Mouse (Mus musculus): ENCODE data around the gene Dusp5.
A peak's percentile ranks its signal among the peaks of the same experiment; 100 is the strongest.

Dusp5 gene

DNA sequence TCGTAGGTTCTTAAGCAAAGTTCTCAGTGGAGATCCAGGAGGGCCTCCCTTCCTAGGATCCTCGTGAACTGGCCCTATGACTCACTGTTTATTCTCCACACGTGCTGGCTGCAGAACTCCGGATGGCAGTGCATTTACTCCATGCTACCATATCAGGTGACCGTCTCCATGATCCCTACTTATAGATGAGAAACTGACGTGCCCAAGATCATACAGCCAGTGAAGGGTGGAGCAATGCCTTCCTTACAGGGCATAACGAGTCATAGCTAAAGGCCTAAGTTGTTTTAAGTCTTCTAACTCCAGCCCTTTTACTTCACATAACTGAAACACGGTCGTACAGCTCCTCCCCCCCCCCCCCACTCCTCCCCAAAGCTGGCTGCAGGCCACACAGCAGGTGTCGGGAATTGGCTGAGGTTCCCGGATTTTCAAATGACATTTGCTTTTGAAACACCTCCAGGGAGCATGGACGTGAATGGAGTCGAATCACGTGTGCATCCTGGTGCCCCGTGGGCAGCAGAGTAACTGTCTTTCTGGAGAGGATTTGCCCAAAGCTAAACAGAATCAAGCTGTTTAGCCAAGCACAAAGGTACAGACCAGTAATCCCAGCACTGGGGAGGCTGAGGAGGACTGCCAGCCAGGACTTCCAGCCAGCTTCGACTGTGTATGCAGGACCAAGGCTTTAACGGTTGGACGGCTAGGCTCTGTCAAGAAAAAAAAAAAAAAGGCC, 11.4 kb upstream of the Dusp5 start:
- no peak for DNase-seq (ENCODE audit: low read depth in 1 of 2, low spot score in 2 of 2)

DNA sequence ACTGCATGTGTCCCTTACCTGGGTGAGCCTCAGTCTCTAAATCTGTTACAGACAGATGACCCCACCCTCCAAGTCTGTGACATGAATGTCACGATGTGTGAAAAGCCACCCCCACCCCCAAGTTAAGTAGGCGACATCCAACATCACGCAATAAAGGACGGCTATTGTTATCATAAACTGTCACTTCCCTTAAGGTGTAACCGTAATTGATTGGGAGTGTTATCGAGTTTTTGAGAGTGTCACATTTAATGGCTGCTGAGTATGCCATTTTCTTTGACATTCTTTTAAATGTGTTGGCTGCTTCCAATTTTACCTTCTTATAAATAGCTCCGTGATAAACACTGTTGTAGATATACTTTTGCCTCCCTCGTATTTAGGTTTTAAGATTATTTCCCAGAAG, 9.4 kb upstream of the Dusp5 start:
- no peak for DNase-seq (ENCODE audit: low read depth in 1 of 2, low spot score in 2 of 2)

DNA sequence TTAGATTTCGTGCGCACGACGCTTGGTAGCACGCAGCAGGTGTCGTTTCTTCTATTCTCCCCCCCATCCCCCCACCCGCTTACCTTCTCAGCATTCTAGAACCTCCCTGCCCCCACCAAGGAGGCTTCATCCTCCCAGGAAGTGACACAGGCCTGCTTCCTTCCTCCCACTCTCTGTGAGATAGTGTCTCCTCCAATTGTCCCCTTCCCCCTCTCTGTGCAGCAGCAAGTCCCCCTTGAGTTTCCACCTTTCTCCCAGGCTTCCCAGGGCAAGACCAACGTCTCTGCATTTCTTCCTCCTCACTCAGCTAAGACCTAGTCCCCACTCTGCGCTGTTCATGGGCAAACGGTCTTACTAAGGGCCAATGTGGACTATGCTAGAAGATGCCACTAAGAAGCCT, 8.9 kb upstream of the Dusp5 start:
- no peak for DNase-seq (ENCODE audit: low read depth in 1 of 2, low spot score in 2 of 2)

DNA sequence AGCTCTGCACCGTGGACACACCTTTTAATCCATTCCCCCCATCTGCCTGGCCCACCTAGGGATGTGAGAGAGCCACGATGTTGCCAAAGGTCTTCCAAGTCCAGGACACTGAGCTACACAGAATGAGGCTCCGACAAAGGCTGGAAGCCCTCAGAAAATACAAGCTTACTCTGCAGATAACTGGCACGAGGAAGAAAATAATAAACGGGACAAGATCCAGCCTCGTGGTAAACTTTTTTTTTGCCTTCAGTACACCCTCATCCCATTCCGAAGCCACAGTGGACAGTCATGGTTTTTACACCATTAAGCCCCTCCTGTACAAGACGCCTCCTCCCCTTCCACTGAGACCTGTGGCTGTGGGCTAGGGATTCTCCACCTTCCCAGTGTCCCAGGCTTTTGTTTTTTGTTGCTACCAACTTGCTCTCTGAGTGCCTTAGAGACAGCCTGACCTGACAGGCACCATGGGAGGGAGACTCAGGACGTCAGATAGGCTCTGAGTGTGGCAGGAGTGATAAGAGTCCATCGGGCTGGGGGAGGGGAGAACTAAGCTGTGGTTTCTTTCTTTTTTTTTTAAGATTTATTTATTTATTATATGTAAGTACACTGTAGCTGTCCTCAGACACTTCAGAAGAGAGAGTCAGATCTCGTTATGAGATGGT, 7.6 kb upstream of the Dusp5 start:
- DNase-seq (ENCODE audit: low read depth in 1 of 2, low spot score in 2 of 2): no peak

DNA sequence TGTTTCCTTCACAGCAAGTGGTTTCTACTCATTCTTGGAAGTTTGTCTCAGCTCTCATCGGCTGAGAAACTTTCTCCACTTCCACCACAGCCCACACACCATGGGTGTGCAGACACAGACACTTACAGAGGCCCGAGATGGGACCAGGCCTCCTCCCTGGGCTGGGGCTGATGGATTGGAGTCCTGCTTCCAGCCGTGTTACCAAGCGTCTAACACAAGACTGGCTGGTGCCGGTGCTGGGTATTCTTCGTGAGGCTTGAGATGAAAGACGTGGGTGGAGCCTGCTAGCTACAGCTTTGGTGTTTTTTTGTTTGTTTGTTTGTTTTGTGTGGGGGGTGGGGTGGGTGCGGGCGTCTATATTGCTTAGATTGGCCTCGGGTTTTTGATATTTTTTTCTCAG, 1.4 kb upstream of the Dusp5 start:
- no peak for DNase-seq (ENCODE audit: low read depth in 1 of 2, low spot score in 2 of 2)

DNA sequence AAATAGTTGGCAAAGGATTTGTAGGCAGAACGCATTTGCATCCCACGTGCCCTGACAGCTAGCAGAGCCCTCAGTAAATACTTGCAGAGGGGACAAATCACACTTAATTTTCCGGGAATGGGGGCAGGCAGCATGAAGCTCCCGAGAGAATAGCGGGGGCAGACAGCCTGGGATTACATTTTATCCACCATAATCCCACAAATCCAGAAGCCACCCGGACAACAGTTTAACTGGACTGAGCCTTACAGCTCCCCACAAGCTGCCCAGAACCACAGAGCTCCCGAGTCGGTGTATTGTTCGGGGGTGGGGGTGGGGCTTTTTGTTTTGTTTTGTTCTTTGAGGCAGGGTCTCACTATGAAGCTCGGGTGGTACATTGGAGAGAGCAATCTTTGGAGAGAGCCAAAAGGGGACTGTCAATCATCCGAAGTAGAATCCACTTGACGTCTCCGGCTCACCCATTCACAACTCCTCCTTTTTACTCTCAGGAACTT, 733 bp upstream of the Dusp5 start:
- no peak for DNase-seq (ENCODE audit: low read depth in 1 of 2, low spot score in 2 of 2)

DNA sequence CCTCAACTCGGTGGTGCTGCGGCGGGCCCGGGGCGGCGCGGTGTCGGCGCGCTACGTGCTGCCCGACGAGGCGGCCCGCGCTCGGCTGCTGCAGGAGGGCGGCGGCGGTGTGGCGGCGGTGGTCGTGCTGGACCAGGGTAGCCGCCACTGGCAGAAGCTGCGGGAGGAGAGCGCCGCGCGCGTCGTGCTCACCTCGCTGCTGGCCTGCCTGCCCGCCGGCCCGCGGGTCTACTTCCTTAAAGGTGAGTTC, 471 bp downstream of the Dusp5 start:
- no peak for DNase-seq (ENCODE audit: low read depth in 1 of 2, low spot score in 2 of 2)

DNA sequence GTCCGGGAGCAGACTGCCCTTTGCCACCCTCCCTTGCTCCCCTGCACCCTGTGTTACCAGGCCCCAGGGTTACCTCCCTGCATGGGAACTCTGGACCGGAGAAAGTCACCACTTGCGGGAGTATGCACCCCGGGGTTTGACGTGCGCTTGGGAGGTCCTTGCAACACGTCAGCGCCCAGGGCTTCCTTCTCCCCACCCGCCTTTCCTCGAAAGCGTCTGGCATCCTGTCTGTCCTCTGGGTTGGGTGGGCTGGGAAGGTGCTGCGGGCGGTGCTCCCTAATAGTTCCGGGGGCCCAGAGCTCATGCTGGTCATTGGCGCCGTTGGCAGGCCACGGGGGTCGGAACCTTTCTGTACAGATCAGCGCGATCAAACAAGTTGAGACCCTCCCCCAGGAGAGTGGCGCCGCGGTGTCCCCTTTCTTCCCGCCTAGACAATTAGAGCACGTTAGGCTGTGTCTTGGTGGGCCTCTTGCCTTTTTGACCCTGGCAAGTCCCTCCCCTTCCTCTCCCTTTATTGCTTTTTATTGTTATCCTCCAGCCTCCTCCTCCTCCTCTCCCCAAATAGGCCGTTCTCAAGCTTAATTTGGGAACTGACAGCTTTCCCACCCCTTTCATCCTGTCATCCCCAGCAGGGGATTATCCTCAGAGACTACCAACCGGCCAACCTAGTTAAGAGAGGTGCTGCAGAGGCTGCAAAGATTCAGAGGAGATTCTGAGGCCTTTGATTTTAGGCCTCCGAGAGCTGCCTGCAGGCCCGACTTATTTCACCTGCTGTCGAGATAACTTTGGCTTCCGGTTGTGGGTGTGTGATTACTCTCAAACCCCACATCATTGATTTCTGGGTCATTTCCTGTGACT, 1.0 kb downstream of the Dusp5 start:
- peak in 1 of 2 experiments; percentile 33 for DNase-seq (ENCODE audit: low read depth in 1 of 2, low spot score in 2 of 2)

DNA sequence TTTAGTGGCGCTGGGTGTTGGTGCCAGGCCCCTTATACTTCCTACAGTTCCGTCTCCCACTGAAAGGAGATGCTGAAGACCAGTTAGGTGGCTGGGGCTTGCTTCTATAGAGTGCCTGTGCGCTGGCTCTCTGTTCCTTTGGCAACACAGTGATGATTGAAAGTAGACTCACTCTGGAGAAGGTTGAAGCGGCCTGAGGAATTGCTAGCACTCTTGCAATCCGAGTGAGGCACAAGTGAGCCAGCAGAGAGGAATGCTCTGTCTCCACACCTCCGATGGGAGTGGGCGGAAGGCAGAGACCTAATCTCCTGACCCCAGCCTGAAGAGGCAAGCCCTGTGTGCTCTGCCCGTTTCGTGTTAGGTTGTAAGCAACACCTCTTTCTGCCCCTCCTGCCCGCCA, 2.5 kb downstream of the Dusp5 start:
- DNase-seq (ENCODE audit: low read depth in 1 of 2, low spot score in 2 of 2): no peak

DNA sequence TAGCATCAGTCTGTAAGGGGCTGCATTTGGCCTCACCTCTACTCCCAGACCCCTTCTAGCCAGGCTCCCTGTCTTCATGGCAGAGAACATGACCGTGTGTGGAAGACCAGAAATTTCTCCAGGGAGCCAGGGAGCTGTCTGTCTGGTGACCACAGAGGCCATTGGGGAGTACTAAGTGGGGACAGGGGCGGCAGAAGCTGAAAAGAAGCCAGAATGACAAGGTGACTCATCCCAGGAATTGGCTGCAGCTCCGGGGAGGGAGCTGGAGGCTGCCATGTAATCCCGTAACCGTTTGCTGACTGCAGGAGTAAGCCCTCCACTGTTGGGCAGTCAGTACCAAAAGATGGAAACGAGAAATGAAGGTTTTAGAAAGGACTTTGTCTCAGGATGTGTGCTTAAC, 3.1 kb downstream of the Dusp5 start:
- no peak for DNase-seq (ENCODE audit: low read depth in 1 of 2, low spot score in 2 of 2)

DNA sequence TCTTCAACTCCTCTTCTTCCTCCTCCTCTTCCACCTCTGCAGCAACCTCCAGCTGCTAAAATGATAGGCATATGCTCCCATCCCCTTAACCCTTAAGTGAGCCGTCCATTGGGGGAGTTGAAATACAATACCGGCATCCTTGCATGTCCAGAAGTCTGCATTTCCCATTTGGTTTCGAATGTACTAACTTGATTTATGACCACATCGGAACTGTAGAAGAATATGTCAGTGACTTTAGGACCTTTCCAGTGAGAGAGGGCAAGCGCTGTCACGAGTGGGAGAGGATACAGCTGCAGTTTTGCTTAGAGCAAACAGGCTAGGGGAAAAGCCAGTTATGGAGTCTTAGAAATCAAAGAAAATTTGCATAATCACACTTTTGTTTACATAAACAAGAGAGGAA, 3.8 kb downstream of the Dusp5 start:
- DNase-seq (ENCODE audit: low read depth in 1 of 2, low spot score in 2 of 2): no peak

DNA sequence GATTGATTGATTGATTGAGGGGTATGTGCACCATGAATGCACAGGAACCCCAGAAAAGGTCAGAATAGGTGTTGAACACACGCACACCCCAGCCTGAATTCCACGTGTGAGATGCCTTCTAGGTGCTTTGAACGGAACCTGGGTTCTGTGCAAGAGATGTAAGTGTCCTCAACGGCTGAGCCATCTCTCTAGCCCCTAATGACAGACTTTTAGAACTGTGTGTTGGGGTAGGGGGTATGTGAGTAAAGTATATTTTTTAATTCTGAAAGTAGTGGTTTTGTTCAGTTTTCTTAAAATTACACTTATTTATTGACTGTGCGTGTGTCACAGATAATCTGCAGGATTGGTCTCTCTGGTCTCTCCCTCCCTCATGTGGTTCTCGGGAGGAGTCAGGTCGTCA, 4.3 kb downstream of the Dusp5 start:
- DNase-seq (ENCODE audit: low read depth in 1 of 2, low spot score in 2 of 2): no peak

DNA sequence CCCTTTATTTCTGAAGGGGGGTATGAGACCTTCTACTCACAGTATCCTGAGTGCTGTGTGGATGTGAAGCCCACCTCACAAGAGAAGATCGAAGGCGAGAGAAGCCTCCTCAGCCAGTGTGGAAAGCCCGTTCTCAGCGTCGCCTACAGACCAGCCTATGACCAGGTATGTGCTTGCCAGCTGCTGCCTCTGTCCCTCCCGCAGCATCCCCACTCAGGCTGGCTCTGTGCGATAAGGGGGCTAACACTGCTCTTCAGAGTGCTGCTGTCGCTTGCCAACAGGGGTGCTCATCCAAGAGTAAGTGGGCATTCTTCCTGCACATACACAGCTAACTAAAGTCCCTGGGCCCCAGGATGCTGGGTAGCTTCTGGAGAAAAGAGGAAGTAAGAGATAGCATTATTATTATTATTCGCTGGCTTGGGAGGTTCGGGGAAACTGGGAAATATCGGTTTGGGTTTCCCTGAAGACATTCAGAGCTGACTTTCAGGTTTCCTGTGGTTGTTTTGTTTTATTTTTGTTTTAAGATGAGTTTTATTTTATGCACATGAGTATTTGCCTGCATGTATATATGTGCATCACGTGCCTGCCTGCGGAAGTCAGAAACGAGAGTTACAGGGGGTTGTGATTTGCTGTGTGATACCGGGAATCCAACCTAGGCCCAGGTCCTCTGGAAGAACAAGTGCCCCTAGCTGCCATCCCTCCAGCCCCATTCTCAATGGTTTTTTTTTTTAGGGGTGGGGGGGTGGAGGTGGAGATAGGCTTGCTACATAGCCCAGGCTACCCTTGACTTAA, 5.1 kb downstream of the Dusp5 start:
- DNase-seq (ENCODE audit: low read depth in 1 of 2, low spot score in 2 of 2): no peak

DNA sequence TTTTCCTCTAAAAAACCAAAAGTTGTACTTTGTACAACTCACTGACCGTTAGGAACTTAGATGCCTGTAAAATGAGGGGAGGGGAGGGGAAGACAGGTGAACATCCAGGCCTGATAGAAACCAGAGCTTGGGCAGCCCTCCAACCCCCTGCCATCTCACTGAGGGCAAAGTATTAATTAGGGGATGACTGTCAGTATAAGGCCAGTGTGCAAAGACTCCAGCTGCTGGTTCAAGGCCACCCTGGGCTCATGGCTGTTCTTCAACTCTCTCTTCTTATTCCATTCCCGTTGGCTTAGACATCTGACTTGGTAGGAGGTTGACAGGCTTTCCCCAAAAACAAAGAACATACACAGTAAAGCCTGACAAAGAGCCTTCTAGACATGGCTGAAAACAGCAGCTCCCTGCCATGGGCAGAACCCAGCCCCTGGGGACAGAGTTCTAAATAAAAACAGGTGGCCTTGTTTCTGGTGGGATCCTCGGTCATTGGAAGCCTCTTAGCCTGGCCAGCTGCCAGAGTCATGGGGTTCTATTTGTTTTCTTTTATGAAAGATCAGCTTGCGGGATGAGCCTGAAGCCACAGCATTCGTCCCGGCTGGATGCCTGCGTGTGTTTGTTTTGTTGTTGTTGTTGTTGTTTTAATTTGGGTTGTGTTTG, 6.0 kb downstream of the Dusp5 start:
- DNase-seq (ENCODE audit: low read depth in 1 of 2, low spot score in 2 of 2): no peak

DNA sequence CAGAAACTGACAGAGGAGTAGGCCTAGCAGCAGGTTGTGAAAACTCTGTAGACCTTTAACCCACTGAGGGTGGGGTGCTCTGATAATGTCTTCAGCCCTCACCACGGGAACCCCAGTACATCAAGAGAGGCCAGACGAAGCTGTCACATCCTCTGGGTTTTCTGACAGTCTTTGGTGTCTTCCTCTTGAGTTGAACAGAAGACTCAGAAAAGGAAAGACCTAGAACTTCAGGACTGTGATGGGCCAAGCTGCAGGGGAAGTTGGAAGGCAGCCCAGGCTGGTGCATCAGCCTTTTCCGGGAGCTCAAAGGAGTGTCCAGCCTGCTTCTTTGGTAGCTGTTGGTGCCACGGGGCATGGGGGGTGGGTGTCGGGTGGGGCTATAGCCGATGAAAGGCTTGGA, 6.5 kb downstream of the Dusp5 start:
- no peak for DNase-seq (ENCODE audit: low read depth in 1 of 2, low spot score in 2 of 2)

DNA sequence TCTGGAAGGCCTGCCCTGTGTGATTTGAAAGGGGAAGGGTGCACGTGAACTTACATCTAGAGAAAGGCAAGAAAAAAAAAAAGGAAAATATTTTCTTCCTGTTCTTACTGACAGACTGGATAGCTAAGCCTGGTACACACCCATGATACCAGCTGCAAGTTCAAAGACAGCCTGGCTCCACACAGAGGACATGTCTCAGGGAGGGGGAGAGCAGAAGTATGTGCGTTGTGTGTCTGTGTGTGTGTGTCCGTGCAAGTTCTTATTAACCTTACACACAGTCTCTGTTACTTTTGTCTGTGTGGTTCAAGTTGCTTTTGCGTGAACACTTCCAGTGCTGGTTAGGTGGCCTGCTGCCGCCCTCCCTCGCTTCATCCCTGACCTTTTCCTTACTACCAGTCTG, 7.3 kb downstream of the Dusp5 start:
- DNase-seq (ENCODE audit: low read depth in 1 of 2, low spot score in 2 of 2): no peak

DNA sequence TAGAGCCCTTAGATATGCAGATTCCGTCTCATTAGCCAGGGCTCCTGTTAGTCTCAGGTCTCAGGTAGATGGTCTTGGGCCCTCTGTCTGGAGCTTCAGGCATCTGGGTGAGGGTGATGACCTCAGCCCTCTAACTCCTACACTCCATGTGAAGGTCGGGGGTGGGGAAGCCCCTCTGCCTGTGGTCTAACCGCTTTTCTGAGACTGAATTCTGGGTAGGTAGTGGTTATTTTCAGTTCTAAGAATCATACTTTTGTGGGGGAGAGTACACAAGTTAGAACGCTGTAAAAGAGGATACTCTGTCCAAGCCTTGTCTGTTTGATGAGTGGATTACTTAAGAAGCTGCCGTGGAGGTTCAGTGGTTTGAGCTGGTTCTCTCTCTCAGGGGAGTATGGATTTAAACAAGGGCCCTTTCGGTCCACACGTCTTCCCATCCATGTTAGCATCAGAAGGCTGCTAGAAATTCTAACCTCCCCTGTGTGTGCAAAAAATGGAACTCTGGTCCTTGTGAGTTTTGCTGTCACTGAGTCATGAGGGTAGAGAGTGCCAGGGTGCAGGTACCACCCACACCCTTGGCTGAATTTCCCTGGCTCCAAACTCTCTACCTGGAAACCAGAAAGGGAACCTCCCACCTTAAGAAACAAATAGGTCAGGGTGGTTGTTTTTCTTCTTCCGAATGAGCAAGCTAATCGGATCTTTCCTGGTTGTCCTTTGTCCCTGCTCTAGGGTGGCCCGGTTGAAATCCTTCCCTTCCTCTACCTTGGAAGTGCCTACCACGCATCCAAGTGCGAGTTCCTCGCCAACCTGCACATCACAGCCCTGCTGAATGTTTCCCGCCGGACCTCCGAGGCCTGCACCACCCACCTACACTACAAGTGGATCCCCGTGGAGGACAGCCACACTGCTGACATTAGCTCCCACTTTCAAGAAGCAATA, 8.1 kb downstream of the Dusp5 start:
- DNase-seq (ENCODE audit: low read depth in 1 of 2, low spot score in 2 of 2): no peak

DNA sequence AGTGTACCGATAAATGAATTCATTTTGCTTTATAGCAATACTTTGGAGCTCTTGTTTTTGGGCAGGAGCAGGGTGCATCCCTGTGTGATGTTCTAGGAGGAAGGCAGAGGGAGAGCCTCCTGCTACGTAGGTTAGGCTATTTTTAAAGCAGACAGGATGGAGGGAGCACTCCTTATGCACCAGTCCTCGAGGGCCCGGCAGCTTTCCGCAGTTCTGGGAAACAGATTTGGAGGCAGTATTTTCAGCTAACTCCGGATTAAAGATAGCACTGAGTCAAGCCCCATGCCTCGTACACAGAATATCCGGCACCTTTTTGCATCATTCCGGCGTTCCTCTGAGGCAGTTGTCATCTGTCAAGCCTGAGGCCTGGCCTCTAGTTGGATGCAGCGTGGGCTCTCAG, 9.1 kb downstream of the Dusp5 start:
- no peak for DNase-seq (ENCODE audit: low read depth in 1 of 2, low spot score in 2 of 2)

DNA sequence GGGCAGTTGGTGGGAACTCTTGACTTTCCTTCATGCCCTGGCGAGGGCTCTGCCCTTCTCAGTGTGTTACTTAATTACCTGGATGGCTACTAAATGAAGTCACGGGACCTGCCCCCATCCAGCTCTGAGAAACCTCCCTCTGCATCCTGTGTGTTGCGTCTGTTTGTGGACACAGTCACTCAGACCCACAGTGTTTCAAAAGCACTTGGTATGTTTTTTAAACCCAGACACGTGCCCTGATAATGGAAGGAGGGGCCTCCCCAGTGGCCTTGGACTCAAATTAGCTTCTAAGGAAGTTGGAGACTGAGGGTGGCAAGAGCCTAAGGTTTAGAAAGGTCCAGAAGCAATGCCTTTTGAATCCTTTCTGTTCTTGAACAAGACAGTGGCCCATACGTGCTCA, 9.9 kb downstream of the Dusp5 start:
- DNase-seq (ENCODE audit: low read depth in 1 of 2, low spot score in 2 of 2): no peak

DNA sequence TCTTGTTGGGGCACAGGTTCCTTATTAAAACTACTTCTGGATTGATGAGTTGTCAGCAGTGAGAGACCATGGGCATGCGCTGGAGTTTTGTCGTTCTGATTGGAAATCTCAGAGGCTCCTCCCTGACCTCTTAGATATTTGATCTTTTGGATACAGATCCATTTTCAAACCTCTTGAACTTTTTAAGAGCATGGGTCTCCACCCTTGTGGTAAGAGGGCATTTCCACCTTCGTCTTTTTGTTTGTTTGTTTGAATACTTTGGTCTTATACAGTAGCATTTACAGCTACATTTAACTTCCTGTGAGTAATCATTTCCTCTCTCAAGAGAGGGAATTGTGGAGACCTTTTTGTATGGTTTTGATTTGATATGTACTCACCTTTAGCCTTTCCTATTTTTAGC, 10.4 kb downstream of the Dusp5 start:
- DNase-seq (ENCODE audit: low read depth in 1 of 2, low spot score in 2 of 2): no peak
